Mouse (Mus musculus): Measurements from ENCODE around the gene Crocc2.

DNA sequence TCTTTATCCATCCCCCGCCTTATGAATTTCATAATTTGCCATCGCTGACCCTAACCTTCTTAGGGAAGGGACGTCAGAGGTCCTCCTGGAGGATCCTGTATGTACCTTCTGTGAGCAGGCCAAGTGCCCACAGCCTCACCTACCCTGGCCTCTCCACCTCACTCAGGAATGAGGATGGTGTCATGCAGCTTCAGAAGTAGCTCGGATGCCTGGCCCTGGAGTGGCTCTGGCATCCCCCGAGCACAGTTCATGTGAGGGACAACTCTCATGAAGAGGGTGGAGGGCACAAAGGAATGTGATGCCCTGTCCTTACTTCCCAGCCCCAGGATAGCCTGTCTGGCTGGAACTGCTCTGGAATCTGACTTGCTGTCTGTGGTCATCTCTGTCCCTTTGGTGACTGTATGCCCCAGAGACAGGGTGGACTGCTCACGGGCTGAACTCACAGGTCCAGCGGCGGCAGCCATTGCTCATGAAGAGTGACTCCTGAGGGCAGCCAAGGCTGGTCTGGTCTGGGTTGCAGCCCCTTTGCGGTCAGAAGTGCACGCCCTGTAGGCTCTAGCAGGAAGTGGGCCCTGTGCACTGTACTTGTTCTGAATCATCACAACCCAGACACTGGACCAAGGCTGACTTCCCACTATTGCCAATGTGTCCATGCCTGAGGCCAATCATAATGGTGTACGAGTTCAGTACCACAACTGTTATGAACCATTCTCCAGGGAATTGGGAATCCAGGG, 2.0 kb upstream of the Crocc2 start:
- TF ChIP-seq MAX (IDR thresholded peaks at IDR 0.05) (peak; percentile 23), CTCF (IDR thresholded peaks at IDR 0.05; ENCODE audit: control insufficient read depth, insufficient read depth, insufficient read length) (no peak), USF1 (IDR thresholded peaks at IDR 0.05; ENCODE audit: low read depth) (no peak), MYOD1 (IDR thresholded peaks at IDR 0.05; ENCODE audit: control insufficient read depth, insufficient read length, low read depth) (no peak), CEBPB (IDR thresholded peaks at IDR 0.05; ENCODE audit: low read depth) (no peak)

Data from C2C12 (cell line).